Comparison of ENCODE assay signal across 13 mouse cellular contexts in genomic region chr8:11400244-11400643, GRCm38 (mm10).
DNase-seq lines count a peak whose midpoint lies in the region; ATAC-seq and TF ChIP-seq lines count a peak whose summit lies in the region.
"Had no signal": no experiment of that assay in that cellular context is flagged by ENCODE, and none has a peak within 500 bp of the region (broad histone marks: within the 10 kb centered on the region; RNA-seq: fewer than 3 reads in every experiment).

No protein-coding gene starts in this region.

- no peaks in the 10 kb centered on the region for H3K36me3 ChIP-seq in liver, postnatal 0 days (replicated peaks; ENCODE audit: insufficient read depth, low read length)
- no peaks in the 10 kb centered on the region for H3K36me3 ChIP-seq in liver, embryonic 12.5 days
- H3K36me3 ChIP-seq in intestine, embryonic 16.5 days (ENCODE audit: control insufficient read depth, insufficient read depth, low read length) = peaks cover 4% of the 10 kb centered on the region; the same call in 1 of the 2 replicates
- H3K36me3 ChIP-seq in midbrain, embryonic 14.5 days (ENCODE audit: control insufficient read depth, insufficient read depth, low read length) = no peaks in the 10 kb centered on the region
- H3K36me3 ChIP-seq: hindbrain, embryonic 15.5 days had no signal

- H3K4me2 ChIP-seq in liver, postnatal 0 days (ENCODE audit: low read depth, low read length) = no peak overlapping the region
- H3K4me2 ChIP-seq in liver, embryonic 12.5 days = no peak overlapping the region
- no peak overlapping the region for H3K4me2 ChIP-seq in intestine, embryonic 16.5 days (ENCODE audit: low read depth, low read length)
- H3K4me2 ChIP-seq in midbrain, embryonic 14.5 days (ENCODE audit: low read length) = no peak overlapping the region
- H3K4me2 ChIP-seq: forebrain, embryonic 13.5 days; hindbrain, embryonic 15.5 days had no signal

- no peaks in the 10 kb centered on the region for H3K9me3 ChIP-seq in liver, postnatal 0 days (ENCODE audit: low read length)
- H3K9me3 ChIP-seq in liver, embryonic 12.5 days (replicated peaks) = no peaks in the 10 kb centered on the region
- no peaks in the 10 kb centered on the region for H3K9me3 ChIP-seq in intestine, embryonic 16.5 days (ENCODE audit: control insufficient read depth, low read length)
- no peaks in the 10 kb centered on the region for H3K9me3 ChIP-seq in midbrain, embryonic 14.5 days (ENCODE audit: control insufficient read depth, low read length)
- H3K9me3 ChIP-seq: forebrain, embryonic 13.5 days; hindbrain, embryonic 15.5 days had no signal

- peak; percentile 44 for DNase-seq in adrenal gland, adult 2 months
- DNase-seq in adrenal gland, adult 8-10 months = no peak
- no peak for DNase-seq in liver, postnatal 0 days
- DNase-seq in lung, postnatal 36 days = peak; percentile 23
- no peak for DNase-seq in gastrocnemius, postnatal 14 days
- no peak for DNase-seq in midbrain, embryonic 14.5 days
- DNase-seq: cerebellum, adult 11-12 months; liver; right cerebral cortex, postnatal 4 days had no signal

- H3K9ac ChIP-seq in liver, postnatal 0 days (replicated peaks) = no peak overlapping the region
- no peak overlapping the region for H3K9ac ChIP-seq in liver, embryonic 12.5 days
- peak overlapping the region; percentile 15; the same call in 1 of the 2 replicates for H3K9ac ChIP-seq in intestine, embryonic 16.5 days (ENCODE audit: low read depth, low read length)
- H3K9ac ChIP-seq in midbrain, embryonic 14.5 days (replicated peaks; ENCODE audit: low read length) = no peak overlapping the region
- H3K9ac ChIP-seq: forebrain, embryonic 13.5 days; hindbrain, embryonic 15.5 days had no signal

- 64% methylated on average over 8 of the region's 8 CpGs for WGBS in liver, postnatal 0 days (ENCODE audit: insufficient replicate concordance)
- 72% methylated on average over 8 of the region's 8 CpGs for WGBS in liver, embryonic 12.5 days (ENCODE audit: insufficient replicate concordance)
- WGBS in intestine, embryonic 16.5 days = 35% methylated on average over 8 of the region's 8 CpGs
- WGBS in midbrain, embryonic 14.5 days = 84% methylated on average over 8 of the region's 8 CpGs

- intact Hi-C loops in gastrocnemius, postnatal 14 days (cut with DNase I; ENCODE audit: low total_unique reads) = no loop called here

- TF ChIP-seq CTCF in liver, postnatal 0 days (IDR thresholded peaks at IDR 0.05; ENCODE audit: low read depth) = no peak

- TF ChIP-seq EP300 in liver, postnatal 0 days (IDR thresholded peaks at IDR 0.05; ENCODE audit: low read depth) = no peak

- no peak overlapping the region for H3K4me3 ChIP-seq in liver, postnatal 0 days (ENCODE audit: low read depth, low read length)
- no peak overlapping the region for H3K4me3 ChIP-seq in liver, embryonic 12.5 days
- H3K4me3 ChIP-seq in intestine, embryonic 16.5 days (ENCODE audit: low read length) = no peak overlapping the region
- no peak overlapping the region for H3K4me3 ChIP-seq in midbrain, embryonic 14.5 days (replicated peaks; ENCODE audit: low read depth, low read length)
- H3K4me3 ChIP-seq: forebrain, embryonic 13.5 days; hindbrain, embryonic 15.5 days had no signal

- no peak for ATAC-seq in liver, postnatal 0 days
- no peak for ATAC-seq in liver, embryonic 12.5 days
- ATAC-seq in intestine, embryonic 16.5 days = peak; percentile 79
- ATAC-seq in midbrain, embryonic 14.5 days (ENCODE audit: low FRiP score, low TSS enrichment) = no peak
- ATAC-seq: forebrain, embryonic 13.5 days had no signal

- peak overlapping the region; percentile 34 for H3K27ac ChIP-seq in liver, postnatal 0 days (ENCODE audit: low read depth)
- no peak overlapping the region for H3K27ac ChIP-seq in liver, embryonic 12.5 days
- H3K27ac ChIP-seq in intestine, embryonic 16.5 days (ENCODE audit: low read length) = peak overlapping the region; percentile 78
- H3K27ac ChIP-seq in midbrain, embryonic 14.5 days (replicated peaks; ENCODE audit: low read depth, low read length) = no peak overlapping the region
- H3K27ac ChIP-seq: forebrain, embryonic 13.5 days; hindbrain, embryonic 15.5 days had no signal

- H3K4me1 ChIP-seq in liver, postnatal 0 days (ENCODE audit: insufficient read depth) = peaks cover 6% of the 10 kb centered on the region; the same call in 1 of the 2 replicates
- no peaks in the 10 kb centered on the region for H3K4me1 ChIP-seq in liver, embryonic 12.5 days
- H3K4me1 ChIP-seq in intestine, embryonic 16.5 days (ENCODE audit: control insufficient read depth, insufficient read depth, low read length) = peaks cover 23% of the 10 kb centered on the region
- no peaks in the 10 kb centered on the region for H3K4me1 ChIP-seq in midbrain, embryonic 14.5 days (ENCODE audit: control insufficient read depth, insufficient read depth, low read length)
- H3K4me1 ChIP-seq: hindbrain, embryonic 15.5 days had no signal

- H3K27me3 ChIP-seq in liver, postnatal 0 days (ENCODE audit: insufficient read depth, low read length) = no peaks in the 10 kb centered on the region
- no peaks in the 10 kb centered on the region for H3K27me3 ChIP-seq in liver, embryonic 12.5 days (replicated peaks)
- no peaks in the 10 kb centered on the region for H3K27me3 ChIP-seq in intestine, embryonic 16.5 days (replicated peaks; ENCODE audit: control insufficient read depth, insufficient read depth, low read length)
- no peaks in the 10 kb centered on the region for H3K27me3 ChIP-seq in midbrain, embryonic 14.5 days (ENCODE audit: control insufficient read depth, insufficient read depth, low read length)
- H3K27me3 ChIP-seq: forebrain, embryonic 13.5 days; hindbrain, embryonic 15.5 days had no signal

Comparison
In these comparisons a context has a peak if more than half of its experiments do, and no peak if none do; other contexts are left out.
1. DNase-seq: peak in adrenal gland, adult 2 months (single experiment) and lung, postnatal 36 days (single experiment); none in adrenal gland, adult 8-10 months (single experiment), liver, postnatal 0 days (single experiment), gastrocnemius, postnatal 14 days (single experiment) and midbrain, embryonic 14.5 days (single experiment).
2. H3K27ac ChIP-seq: peak in liver, postnatal 0 days (single experiment) and intestine, embryonic 16.5 days (single experiment); none in liver, embryonic 12.5 days (single experiment) and midbrain, embryonic 14.5 days (single experiment).